Mouse (Mus musculus): ENCODE measurements around the gene Elobl.

DNA sequence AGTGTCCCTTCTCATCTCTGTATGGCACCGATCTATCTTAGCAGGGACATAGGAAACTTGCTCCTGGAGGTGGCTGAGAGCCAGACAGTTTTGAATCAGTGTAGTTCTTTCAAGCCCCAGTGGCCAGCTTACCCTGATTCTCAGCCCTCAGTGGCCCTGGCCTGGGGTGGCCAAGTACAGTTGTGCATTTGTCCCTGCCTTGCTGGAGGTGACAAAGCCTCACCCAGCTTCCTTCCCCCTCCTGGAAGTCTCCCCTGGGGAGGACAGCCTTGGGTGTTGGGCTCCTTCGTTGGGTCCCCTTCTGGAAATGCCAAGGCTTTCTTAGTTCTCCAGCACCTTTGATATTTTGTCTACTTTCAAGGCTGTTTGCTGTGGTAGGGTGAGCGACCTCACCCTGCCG, 37.0 kb upstream of the Elobl start:
- TF ChIP-seq TCF12 (IDR thresholded peaks at IDR 0.05; ENCODE audit: low read depth, low read length) (no peak), CTCF (conservative IDR thresholded peaks at IDR 0.05 in 1 of 2, IDR thresholded peaks at IDR 0.05 in 1 of 2; ENCODE audit: low read depth in 2 of 2, low read length in 2 of 2) (no peak), SMC3 (IDR thresholded peaks at IDR 0.05; ENCODE audit: low read depth, low read length) (no peak), MAX (IDR thresholded peaks at IDR 0.05; ENCODE audit: low read length) (no peak), CHD2 (IDR thresholded peaks at IDR 0.05; ENCODE audit: low read length) (no peak), EP300 (IDR thresholded peaks at IDR 0.05; ENCODE audit: low read length) (no peak)

All from CH12.LX (cell line).